Comparison of ENCODE assay signal across 16 mouse cellular contexts in genomic region chr10:96180554-96181397, GRCm38 (mm10). TPM values are rescaled to one million over a fixed set of nuclear protein-coding genes. Genes with fewer than 3 reads are reported as not detected.
A peak's percentile ranks its signal among the peaks of the same experiment; 100 is the strongest.
DNase-seq lines count a peak whose midpoint lies in the region; ATAC-seq and TF ChIP-seq lines count a peak whose summit lies in the region.
"Had no signal": no experiment of that assay in that cellular context is flagged by ENCODE, and none has a peak within 500 bp of the region (broad histone marks: within the 10 kb centered on the region; RNA-seq: fewer than 3 reads in every experiment).

No protein-coding gene starts in this region.

- 46% methylated on average over 12 of the region's 12 CpGs for WGBS in lung, postnatal 0 days
- WGBS in heart, embryonic 15.5 days, result 55% methylated on average over 12 of the region's 12 CpGs

- H3K27me3 ChIP-seq in lung, postnatal 0 days (replicated peaks; ENCODE audit: insufficient read depth, low read length), result no peaks in the 10 kb centered on the region
- H3K27me3 ChIP-seq in heart, embryonic 15.5 days, result no peaks in the 10 kb centered on the region
- H3K27me3 ChIP-seq: hindbrain, embryonic 12.5 days; neural tube, embryonic 12.5 days; stomach, embryonic 15.5 days had no signal

- H3K4me2 ChIP-seq in lung, postnatal 0 days (replicated peaks; ENCODE audit: low read depth, low read length), result no peak overlapping the region
- no peak overlapping the region for H3K4me2 ChIP-seq in heart, embryonic 15.5 days
- H3K4me2 ChIP-seq: hindbrain, embryonic 12.5 days; neural tube, embryonic 12.5 days; stomach, embryonic 15.5 days had no signal

- H3K4me3 ChIP-seq in lung, postnatal 0 days (ENCODE audit: low read depth, low read length), result no peak overlapping the region
- no peak overlapping the region for H3K4me3 ChIP-seq in heart, embryonic 15.5 days
- H3K4me3 ChIP-seq: hindbrain, embryonic 12.5 days; neural tube, embryonic 12.5 days; stomach, embryonic 15.5 days had no signal

- ATAC-seq in lung, postnatal 0 days, result peak; percentile 39; the same call in 1 of the 2 replicates
- ATAC-seq in heart, embryonic 15.5 days (replicated peaks; ENCODE audit: insufficient number of reproducible peaks, insufficient read depth, low FRiP score, low read depth), result no peak
- ATAC-seq in megakaryocyte, adult 5-6 weeks (ENCODE audit: poor library complexity, severe bottlenecking), result peak; percentile 5
- no peak; the same call in 1 of the 2 replicates for ATAC-seq in monocyte, adult 5-6 weeks (replicated peaks; ENCODE audit: insufficient number of reproducible peaks, low FRiP score, low TSS enrichment, poor library complexity, severe bottlenecking)

- TF ChIP-seq CTCF in lung, postnatal 0 days (IDR thresholded peaks at IDR 0.05), result no peak

- no peaks in the 10 kb centered on the region for H3K4me1 ChIP-seq in lung, postnatal 0 days (ENCODE audit: insufficient read depth, low read depth, low read length)
- no peaks in the 10 kb centered on the region for H3K4me1 ChIP-seq in heart, embryonic 15.5 days (replicated peaks)
- H3K4me1 ChIP-seq: hindbrain, embryonic 12.5 days; neural tube, embryonic 12.5 days; stomach, embryonic 15.5 days had no signal

- H3K36me3 ChIP-seq in lung, postnatal 0 days (ENCODE audit: insufficient read depth, low read length), result no peaks in the 10 kb centered on the region
- no peaks in the 10 kb centered on the region for H3K36me3 ChIP-seq in heart, embryonic 15.5 days
- H3K36me3 ChIP-seq: hindbrain, embryonic 12.5 days; neural tube, embryonic 12.5 days; stomach, embryonic 15.5 days had no signal

- peak overlapping the region; percentile 63 for H3K27ac ChIP-seq in lung, postnatal 0 days (ENCODE audit: low read length)
- H3K27ac ChIP-seq in heart, embryonic 15.5 days, result peak overlapping the region; percentile 7; the same call in 1 of the 2 replicates
- H3K27ac ChIP-seq: hindbrain, embryonic 12.5 days; neural tube, embryonic 12.5 days; stomach, embryonic 15.5 days had no signal

- no peaks in the 10 kb centered on the region for H3K9me3 ChIP-seq in lung, postnatal 0 days (ENCODE audit: low read length)
- no peaks in the 10 kb centered on the region for H3K9me3 ChIP-seq in heart, embryonic 15.5 days (replicated peaks)
- H3K9me3 ChIP-seq: hindbrain, embryonic 12.5 days; neural tube, embryonic 12.5 days; stomach, embryonic 15.5 days had no signal

- TF ChIP-seq EP300 in lung, postnatal 0 days (IDR thresholded peaks at IDR 0.05), result no peak

- no peak for DNase-seq in lung, postnatal 0 days (ENCODE audit: low spot score)
- DNase-seq in lung, postnatal 14 days, result no peak
- DNase-seq in thymus, postnatal 36 days, result peak; percentile 56 to 74
- no peak for DNase-seq in left cerebral cortex, adult 18-20 months (ENCODE audit: low spot score in 2 of 2)
- DNase-seq in kidney, adult 18-20 months, result no peak
- DNase-seq: adrenal gland, postnatal 14 days; cerebellum, postnatal 10 days; kidney, postnatal 14 days; right cerebral cortex, adult 18-20 months had no signal

- H3K9ac ChIP-seq in lung, postnatal 0 days (replicated peaks; ENCODE audit: low read depth), result no peak overlapping the region
- H3K9ac ChIP-seq in heart, embryonic 15.5 days, result no peak overlapping the region
- H3K9ac ChIP-seq: hindbrain, embryonic 12.5 days; neural tube, embryonic 12.5 days; stomach, embryonic 15.5 days had no signal

RNA-seq across cellular contexts. Expression of gene Gm5426, which starts 44.4 kb away (rescaled TPM):
- polyA plus RNA-seq in lung, postnatal 0 days (2015; fragmentation: Nextera tagmentation; extraction: Ambion mirVana), result not detected in 2 replicates
- not detected in 2 replicates for polyA plus RNA-seq in heart, embryonic 15.5 days (2015; fragmentation: Nextera tagmentation; extraction: Ambion mirVana)
- not detected in 2 replicates for total RNA-seq in megakaryocyte, adult 5-6 weeks (2015)
- total RNA-seq in megakaryocyte, adult 5-6 weeks (2017), result not detected in 2 replicates
- not detected in 3 replicates for total RNA-seq in monocyte, adult 5-6 weeks (2017)
- total RNA-seq in left cerebral cortex, adult 18-20 months (2021), result not detected
- total RNA-seq: adrenal gland, postnatal 14 days; left cerebral cortex, adult 8-10 months had no signal
- polyA plus RNA-seq: hindbrain, embryonic 12.5 days; neural tube, embryonic 12.5 days; stomach, embryonic 15.5 days had no signal

Comparison
In these comparisons a context has a peak if more than half of its experiments do, and no peak if none do; other contexts are left out.
1. ATAC-seq: peak in lung, postnatal 0 days (single experiment) and megakaryocyte, adult 5-6 weeks (single experiment); none in heart, embryonic 15.5 days (single experiment) and monocyte, adult 5-6 weeks (single experiment).
2. DNase-seq: peak in thymus, postnatal 36 days (2 of 2); none in lung, postnatal 0 days (single experiment), lung, postnatal 14 days (single experiment), left cerebral cortex, adult 18-20 months (0 of 2) and kidney, adult 18-20 months (single experiment).